Mouse (Mus musculus): ENCODE results near the gene Nkapd1.

GRCm38 (mm10) chr9:50565173-50565572, 52.1 kb downstream of the Nkapd1 start:
- TF ChIP-seq CTCF (IDR thresholded peaks at IDR 0.05; ENCODE audit: control insufficient read depth, insufficient read depth, insufficient read length) (no peak), MYOG (IDR thresholded peaks at IDR 0.05; ENCODE audit: control insufficient read depth, extremely low read depth, insufficient read length) (no peak), USF1 (IDR thresholded peaks at IDR 0.05; ENCODE audit: low read depth) (no peak), CEBPB (IDR thresholded peaks at IDR 0.05; ENCODE audit: low read depth) (no peak), MAX (IDR thresholded peaks at IDR 0.05) (no peak)

All from C2C12 (cell line).